ENCODE assay signal across 17 mouse cellular contexts in genomic region chr13:103649383-103649782, GRCm38 (mm10).
DNase-seq lines count a peak whose midpoint lies in the region; ATAC-seq lines count a peak whose summit lies in the region.
"Had no signal": no experiment of that assay in that cellular context is flagged by ENCODE, and none has a peak within 500 bp of the region (broad histone marks: within the 10 kb centered on the region; RNA-seq: fewer than 3 reads in every experiment).

No protein-coding gene starts in this region.

- H3K9ac ChIP-seq in heart, embryonic 12.5 days: no peak overlapping the region
- H3K9ac ChIP-seq: embryonic facial prominence, embryonic 13.5 days; hindbrain, embryonic 13.5 days had no signal

- H3K4me1 ChIP-seq in heart, embryonic 12.5 days (replicated peaks): no peaks in the 10 kb centered on the region; the same call in 1 of the 2 replicates
- H3K4me1 ChIP-seq: embryonic facial prominence, embryonic 13.5 days; hindbrain, embryonic 13.5 days had no signal

- no peaks in the 10 kb centered on the region for H3K36me3 ChIP-seq in heart, embryonic 12.5 days
- H3K36me3 ChIP-seq: embryonic facial prominence, embryonic 13.5 days; hindbrain, embryonic 13.5 days had no signal

- H3K9me3 ChIP-seq in heart, embryonic 12.5 days (replicated peaks): no peaks in the 10 kb centered on the region
- H3K9me3 ChIP-seq: embryonic facial prominence, embryonic 13.5 days; hindbrain, embryonic 13.5 days had no signal

- peak; percentile 42 to 62 for DNase-seq in cerebellum, postnatal 14 days
- DNase-seq in heart, adult 11 months: peak; percentile 73
- peak; percentile 39 for DNase-seq in left cerebral cortex, postnatal 4 days
- no peak for DNase-seq in left cerebral cortex, adult 9 months (ENCODE audit: low spot score in 2 of 2)
- peak; percentile 12 for DNase-seq in brain, embryonic 18.5 days (ENCODE audit: low read depth, low spot score)
- DNase-seq in right cerebral cortex, postnatal 36 days (ENCODE audit: low spot score in 2 of 2): no peak
- DNase-seq: adrenal gland, postnatal 10 days; cerebellum, adult 8-10 months; cerebellum, postnatal 36 days; gastrocnemius, postnatal 14 days; kidney, adult 11 months; kidney, adult 9 months had no signal

- H3K27ac ChIP-seq in heart, embryonic 12.5 days (ENCODE audit: poor library complexity, severe bottlenecking): no peak overlapping the region
- H3K27ac ChIP-seq: embryonic facial prominence, embryonic 13.5 days; hindbrain, embryonic 13.5 days; hindbrain, postnatal 0 days had no signal

- no peak for ATAC-seq in cerebellum, adult (ENCODE audit: insufficient number of reproducible peaks, low FRiP score, low TSS enrichment)
- no peak for ATAC-seq in heart, embryonic 12.5 days (ENCODE audit: insufficient number of reproducible peaks, low FRiP score)
- ATAC-seq: hindbrain, postnatal 0 days had no signal

- H3K27me3 ChIP-seq in heart, embryonic 12.5 days (replicated peaks): no peaks in the 10 kb centered on the region
- H3K27me3 ChIP-seq: embryonic facial prominence, embryonic 13.5 days had no signal

- 87% methylated on average over 3 of the region's 3 CpGs for WGBS in heart, embryonic 12.5 days

- H3K4me2 ChIP-seq in heart, embryonic 12.5 days: no peak overlapping the region
- H3K4me2 ChIP-seq: embryonic facial prominence, embryonic 13.5 days; hindbrain, embryonic 13.5 days had no signal

- intact Hi-C loops in left cerebral cortex, postnatal 4 days (cut with DNase I): no loop called here

- no peak overlapping the region for H3K4me3 ChIP-seq in heart, embryonic 12.5 days
- H3K4me3 ChIP-seq: embryonic facial prominence, embryonic 13.5 days; hindbrain, embryonic 13.5 days had no signal

Comparison
In these comparisons a context has a peak if more than half of its experiments do, and no peak if none do; other contexts are left out.
1. DNase-seq: peak in cerebellum, postnatal 14 days (2 of 2), heart, adult 11 months (single experiment), left cerebral cortex, postnatal 4 days (single experiment) and brain, embryonic 18.5 days (single experiment); none in left cerebral cortex, adult 9 months (0 of 2) and right cerebral cortex, postnatal 36 days (0 of 2).